Mouse (Mus musculus): ENCODE results near the gene Acod1. TPM values are rescaled to one million over a fixed set of nuclear protein-coding genes. Genes with fewer than 3 reads are reported as not detected.
A peak's percentile ranks its signal among the peaks of the same experiment; 100 is the strongest.

The Acod1 gene
- total RNA-seq, 4 experiments from 2014 or later = not detected

DNA sequence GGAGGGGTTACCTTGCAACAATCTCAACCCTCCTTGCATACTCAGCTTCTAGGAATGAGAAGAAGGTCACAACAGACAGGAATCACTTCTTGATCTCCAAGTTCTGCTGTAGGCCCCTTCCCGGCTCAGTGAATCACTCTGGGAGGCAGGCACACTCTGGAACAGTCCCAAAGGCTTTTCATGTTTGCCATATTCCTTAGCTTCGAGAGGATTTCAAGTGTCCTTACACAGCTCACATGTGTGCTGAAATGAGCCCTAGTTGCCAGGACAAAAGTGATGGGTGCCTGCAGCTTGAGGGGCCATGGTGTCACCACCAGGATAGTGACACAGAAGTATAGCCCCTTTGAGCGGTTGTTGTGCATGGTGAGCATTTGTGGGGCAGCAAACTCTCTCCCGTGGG is 26.0 kb downstream of the Acod1 start:
- no peak for DNase-seq (ENCODE audit: low spot score in 2 of 2)

DNA sequence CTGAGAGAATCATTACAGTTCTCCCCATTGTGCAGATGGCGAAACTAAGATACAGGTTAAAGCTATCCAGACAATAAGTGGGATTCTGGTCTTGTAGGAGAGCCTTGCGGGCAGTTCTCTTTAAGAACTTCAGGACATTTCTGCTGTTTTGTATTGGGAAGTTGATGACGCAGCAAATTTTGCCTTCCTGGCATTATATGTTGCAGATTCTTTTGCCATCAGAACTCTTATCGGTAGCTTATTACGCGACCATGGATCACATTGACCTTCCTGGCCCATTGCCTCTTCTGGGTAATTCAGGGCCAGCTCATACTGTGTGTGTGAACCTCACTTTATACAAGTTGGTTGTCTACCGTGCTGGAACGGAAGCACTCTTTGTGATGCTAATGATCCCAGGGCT is 27.0 kb downstream of the Acod1 start:
- no peak for DNase-seq (ENCODE audit: low spot score in 2 of 2)

DNA sequence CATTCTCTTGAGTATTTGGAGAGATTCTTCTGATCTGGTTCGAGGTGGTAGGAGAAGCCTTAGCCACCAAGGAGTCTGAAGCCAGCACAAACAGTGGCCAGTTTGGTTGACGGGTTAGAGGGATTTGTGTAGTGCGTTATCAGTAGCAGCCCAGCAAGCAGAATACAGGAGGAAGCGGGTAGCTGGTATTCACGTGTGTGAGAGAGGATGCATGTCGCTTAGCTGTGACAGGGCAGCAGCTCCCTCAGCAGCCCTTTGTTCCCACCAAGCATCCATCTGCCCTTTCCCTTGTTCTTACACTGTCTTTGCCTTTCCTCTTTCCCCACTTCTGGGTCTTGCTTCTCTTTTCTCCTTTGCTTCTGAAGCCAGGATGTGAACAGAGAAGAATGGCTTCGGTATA is 28.4 kb downstream of the Acod1 start:
- DNase-seq (ENCODE audit: low spot score in 2 of 2) = no peak

DNA sequence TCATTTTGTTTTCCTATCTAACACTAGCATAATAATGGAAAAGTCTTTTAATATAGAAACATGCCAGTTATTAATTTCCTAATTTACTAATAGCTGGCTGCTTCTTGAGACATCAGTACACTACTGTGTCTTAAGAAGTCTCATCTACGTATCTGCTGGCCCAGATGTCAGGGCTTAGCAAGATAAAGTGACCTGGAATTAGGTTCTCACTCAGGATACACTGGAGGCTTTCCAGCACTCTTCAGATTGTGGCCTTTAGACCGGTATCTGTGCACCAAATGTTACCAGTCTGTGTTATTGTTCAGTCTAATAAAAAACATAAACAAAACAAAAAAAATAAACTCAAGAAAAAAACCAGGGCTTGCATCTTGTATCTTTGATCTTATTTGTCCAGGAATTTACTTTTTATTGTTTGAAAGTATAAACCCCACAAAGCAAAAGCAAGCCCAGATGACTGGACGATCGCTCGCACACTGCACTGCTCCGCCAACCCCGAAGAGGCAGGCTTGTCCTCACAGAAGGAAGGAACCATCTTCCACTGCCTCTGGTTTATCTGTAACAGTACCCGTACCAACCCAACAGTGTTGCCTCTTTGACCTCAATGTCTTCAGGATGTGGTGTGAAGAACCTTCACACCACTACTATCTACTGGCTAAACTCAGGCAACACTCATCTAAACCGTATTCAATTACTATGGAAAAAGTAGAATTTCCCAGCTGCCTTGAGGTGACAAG is 30.7 kb downstream of the Acod1 start:
- no peak for DNase-seq (ENCODE audit: low spot score in 2 of 2)

DNA sequence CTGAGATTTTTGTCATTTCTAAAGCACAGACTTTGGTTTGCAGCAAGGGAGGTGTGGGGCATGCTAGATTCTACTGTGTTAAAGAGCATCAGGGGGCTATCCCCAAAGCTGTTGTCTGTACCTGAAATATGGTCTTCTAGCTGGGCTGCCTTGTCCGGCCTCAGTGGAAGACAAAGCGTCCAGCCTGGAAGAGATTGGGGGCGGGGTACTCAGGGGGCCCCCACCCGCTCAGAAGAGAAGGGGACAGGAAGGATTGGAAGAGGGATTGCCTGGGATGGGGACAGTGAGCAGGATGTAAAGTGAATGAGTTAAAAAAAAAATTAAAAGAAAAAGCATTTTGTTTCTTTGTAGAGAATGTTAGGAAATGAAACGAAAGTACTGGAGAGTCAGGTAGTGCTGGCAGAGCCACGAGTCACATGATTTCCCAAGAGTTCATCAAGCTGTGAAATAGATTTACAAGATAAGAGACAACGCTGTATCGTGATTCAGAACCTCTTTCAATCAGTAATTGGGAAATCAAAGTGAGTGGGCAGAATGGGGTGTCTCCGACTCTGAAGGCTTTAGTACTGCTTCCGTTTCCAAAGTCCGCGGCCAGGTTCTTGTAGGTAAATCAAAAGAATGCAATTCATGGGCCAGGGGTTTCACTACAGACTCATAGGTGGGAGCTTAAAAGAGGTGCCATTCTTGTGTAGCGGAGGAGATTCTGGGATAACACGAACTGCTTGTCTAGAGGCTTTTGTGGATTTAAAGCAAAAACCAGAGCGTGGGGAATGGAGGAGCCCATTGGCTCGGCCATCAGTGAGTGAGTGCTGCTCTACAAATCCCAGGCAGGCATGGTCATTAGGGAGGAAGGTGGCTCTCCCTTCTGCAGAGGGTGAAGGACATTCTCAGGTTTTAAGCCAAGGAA is 31.5 kb downstream of the Acod1 start:
- DNase-seq (ENCODE audit: low spot score in 2 of 2) = no peak

DNA sequence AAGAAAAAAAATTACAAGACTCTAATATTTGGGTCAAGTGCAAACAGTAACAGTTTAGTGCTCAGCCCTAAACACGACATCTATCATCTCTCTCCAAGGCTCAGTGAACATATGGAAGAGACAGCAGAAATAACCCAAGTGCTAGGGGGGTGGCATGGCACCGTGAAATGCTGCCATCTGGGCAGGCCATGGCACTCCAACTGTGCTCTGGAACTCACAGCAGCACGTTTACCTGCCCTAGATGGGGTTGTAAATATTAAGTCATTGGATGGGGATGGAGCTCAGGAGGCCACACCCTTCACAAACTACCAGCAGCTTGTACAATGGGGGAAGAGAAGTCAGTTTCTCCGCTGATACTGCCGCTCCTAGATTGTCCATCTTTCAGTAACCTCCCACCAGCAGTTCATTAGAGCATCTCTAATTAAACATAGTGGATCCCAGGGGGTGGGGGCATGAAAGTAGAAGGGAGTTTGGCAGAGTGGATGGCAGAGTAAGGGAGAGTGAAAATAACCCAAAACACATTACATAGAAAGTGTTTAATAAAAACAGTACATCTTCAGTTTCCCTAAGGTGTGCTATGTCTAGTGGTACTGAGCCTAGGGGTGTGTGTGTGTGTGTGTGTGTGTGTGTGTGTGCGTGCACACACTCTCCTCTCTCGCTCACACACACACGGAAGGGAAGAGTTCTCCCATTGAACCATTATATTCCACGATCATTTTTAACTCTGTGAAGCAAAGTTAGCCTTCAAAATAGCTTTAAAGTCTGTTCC is 32.6 kb downstream of the Acod1 start:
- DNase-seq (ENCODE audit: low spot score in 2 of 2) = peak in 1 of 2 experiments; percentile 39

DNA sequence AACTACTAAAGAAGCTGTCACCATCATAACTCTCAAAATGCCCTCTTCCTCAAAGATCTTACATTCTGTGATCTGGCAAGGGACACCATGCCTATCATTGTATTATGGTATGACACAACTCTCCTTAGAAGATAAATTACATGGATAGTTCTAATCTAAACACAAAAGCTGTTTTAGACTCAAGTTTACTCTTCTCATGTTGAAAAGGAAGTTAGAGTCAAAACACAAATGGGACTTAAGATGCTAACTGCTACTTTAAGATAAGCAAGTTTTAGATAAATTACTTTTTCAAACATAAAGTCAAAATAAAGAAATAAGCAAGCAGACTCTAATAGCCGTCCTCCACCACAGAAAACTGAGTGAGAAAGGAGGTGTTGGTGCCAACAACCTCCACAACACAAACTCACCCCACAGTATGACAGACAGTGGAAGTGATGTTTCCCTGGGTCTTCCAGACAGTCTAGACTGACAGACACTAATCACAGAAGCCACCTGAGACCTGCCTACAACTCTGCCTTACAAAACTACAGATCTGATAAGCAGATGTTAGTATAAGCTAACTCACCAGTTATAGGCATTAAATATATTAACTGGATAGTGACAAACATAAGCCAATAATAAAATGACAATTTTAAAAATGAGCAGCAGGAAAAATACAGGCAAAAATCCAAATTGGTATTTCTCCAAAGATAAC is 39.2 kb downstream of the Acod1 start:
- DNase-seq (ENCODE audit: low spot score in 2 of 2) = no peak

DNA sequence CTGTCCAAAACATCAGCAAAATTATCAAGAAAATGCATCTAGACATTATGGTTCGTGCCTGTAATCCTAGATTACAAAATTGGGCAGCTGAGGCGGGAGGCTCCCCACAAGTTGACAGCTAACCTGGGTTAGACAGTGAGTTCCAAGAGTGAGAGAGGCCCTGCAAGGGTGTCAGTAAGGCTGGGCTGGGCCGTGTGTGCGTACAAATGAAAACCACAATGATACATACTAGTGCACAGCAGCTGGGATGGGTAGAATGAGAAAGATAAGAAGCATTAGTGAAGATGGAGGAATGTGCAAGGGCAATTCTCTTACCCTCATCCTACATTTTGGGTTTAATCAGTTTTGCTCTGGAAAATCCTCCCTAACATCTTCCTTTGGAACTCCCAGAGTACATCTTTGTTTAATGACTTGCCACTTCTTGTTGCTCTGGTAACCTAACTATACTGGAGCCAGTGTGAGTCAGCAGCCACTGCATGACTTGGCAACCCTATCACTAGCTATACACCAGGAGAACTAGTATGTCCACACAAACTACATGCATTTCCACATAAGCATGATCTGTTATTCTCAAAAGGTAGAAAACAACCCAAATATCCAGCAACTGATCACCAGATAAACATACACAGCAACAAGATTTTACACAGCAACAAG is 40.0 kb downstream of the Acod1 start:
- no peak for DNase-seq (ENCODE audit: low spot score in 2 of 2)

DNA sequence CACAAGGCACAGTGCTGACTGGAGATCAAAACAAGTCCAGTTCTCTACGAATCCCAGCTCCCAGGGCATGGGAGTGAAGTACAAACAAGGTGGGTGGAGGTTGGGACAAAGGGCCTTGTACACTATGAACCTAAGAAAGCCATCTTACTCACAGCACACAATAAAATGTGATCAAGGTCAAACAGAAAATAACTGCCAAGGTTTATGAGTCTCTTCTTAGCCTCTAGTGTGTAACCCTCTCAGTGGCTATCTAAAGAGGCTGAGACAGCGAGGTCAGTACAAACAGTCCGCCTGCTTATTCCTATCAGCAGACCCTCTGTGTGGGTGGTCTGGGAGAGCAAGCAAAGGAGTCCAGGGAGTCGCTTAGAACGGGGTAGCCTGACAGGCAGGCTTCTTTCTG is 41.1 kb downstream of the Acod1 start:
- no peak for DNase-seq (ENCODE audit: low spot score in 2 of 2)

DNA sequence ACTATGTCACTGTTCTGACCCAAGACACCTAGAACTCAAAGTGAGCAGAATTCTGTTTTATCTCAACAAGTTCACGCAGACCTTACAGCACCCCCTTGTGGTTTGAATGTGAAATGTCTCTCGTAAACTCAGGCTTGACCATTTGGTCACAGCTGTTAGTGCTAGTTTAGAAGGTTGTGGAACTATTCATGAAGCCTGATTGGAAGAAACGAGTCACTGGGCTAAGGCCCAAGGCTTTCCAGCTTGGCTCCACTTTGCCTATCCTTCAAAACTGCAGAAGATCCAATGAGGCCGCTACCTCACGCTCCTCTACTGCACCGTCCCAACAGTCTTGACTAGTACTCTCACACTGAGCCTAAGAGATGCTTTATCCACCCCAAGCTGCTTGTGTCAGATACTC is 41.8 kb downstream of the Acod1 start:
- DNase-seq (ENCODE audit: low spot score in 2 of 2) = no peak

DNA sequence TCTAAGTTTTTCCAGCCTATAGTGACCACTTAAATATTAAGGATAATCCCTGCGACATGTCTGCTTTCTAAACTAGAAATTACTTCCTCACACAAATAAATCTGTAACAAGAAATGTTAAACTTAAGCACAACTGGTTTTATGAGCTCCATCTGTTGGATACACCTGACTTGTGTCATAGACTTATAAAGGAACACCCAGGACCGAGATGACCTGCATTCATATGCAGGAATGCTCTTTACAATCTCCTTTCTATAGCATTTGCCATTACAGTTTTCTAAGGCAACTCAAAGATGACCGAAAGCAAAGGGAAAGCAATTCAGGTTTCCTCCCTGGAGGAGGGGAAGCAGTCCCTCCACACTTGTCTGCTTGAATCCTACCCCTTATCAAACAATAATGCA is 46.5 kb downstream of the Acod1 start:
- no peak for DNase-seq (ENCODE audit: low spot score in 2 of 2)

DNA sequence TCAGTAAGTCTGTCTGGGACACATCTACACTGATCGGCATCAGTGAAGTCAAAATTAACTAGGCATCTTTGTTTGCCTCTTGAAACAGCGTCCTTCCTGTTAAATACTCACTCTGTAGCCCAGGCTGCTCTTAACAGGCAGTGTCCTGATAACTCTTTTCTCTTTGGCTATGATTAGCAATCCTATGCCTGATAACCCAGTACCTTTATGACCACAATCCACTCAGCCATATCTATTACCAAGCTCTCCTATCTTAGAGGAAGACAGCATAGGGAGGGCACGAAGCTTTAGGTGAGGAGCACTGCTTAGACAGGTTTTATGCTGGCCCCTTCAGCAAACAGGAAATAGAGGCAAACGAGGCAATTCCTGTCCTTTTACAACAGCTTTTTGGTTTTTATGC is 46.9 kb downstream of the Acod1 start:
- no peak for DNase-seq (ENCODE audit: low spot score in 2 of 2)

DNA sequence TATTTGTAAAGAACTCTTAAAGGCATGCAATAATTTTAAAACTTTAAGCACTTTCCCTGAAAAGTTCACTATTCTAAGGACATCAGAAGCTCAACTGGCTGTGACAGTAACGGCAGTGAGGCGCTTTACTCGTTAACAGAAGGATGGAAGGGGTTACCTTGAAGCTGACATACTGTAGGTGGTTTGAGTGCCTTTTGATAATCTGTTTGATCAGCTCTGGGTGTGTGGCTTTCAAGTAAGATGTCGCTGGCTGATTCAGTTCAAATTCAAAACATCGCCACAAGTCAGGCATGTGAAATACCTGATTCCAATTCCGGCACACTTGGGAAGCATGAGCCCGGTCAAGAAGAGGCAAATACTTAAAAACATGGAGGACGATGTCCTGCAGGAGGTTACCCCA is 48.3 kb downstream of the Acod1 start:
- no peak for DNase-seq (ENCODE audit: low spot score in 2 of 2)

DNA sequence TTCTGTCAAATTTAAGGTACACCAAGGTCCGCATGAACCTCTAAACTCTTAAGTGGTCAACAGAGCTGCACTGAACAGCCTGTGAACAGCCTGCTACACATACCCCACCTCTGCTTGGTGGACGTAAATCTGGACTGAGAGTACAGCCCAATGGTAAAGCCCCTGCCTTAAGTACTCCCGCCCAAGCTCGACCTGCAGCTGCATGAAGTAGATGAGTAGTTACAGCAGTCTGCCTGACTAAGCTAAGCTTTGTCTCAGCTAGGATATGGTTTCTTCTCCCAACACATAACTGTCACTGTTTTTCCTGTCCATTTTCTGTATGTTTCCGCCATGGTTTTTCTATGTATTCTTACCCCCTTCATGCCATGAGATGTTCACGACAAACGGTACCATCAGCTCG is 49.0 kb downstream of the Acod1 start:
- DNase-seq (ENCODE audit: low spot score in 2 of 2) = no peak

DNA sequence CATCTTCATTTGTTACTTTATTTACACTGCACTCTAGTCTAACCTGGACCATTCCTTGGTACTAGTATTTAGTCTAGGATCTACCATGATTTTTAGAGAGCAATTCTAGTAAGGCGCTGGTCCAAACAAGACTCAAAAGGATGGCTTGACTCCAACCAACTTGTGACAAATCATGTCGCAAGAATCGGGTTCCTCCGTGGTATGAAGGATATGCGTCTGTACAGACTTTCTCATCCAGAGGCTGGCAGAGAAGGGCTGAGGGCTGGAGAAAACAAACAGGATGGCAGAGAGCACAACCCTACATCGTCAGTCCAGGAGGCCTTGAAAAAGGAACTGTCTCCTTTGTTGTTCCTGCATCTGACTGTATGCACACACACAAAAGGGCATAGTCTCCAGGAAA is 49.8 kb downstream of the Acod1 start:
- DNase-seq (ENCODE audit: low spot score in 2 of 2) = no peak

DNA sequence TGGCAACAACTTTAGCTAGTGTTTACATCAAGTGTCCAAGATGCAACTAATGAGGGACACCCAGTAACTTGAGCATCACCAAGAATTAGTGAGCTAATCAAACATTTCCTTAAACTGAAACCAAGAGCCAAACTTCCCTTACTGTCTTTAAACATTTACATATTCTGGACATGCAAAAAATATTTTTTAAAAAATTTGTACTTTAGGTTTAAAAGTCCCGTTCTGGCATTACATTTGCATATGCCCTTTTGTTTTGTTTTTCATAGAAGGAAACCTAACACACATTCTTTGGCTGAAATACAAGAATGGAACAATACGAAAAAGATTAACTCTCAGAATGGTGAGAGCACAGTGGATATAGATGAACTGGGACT is 51.4 kb downstream of the Acod1 start:
- DNase-seq (ENCODE audit: low spot score in 2 of 2) = no peak

DNA sequence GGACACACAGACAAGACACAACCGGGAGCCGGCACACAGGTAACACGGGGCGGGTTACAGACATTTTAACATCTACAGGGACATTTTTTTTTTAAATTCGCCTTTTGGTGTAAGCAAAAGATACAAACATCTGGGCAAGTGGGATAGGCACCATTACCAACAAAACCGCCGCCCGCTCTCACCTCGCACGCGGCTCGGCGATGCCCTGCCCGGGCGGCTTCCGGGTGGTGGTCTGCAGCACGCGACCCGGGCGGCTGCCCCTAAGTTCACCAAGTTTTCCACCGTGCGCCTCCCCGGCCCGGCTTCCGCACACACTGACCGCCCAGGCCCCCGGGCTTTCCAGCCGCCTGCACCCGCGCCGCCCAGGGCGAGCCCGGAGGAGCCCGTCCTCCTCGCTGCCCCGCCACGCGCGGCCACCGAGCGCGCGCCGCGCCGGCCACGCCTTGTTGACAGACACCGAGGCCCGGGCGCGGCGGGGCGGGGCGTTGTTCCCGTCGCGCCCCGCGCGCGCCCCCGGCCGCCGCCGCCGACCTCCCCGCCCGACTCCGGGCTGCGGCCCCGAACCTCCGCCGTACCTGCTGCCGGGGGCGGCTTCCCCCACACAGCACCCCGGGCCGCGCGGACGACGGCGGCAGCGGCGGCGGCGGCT is 51.9 kb downstream of the Acod1 start:
- DNase-seq (ENCODE audit: low spot score in 2 of 2) = peak in 1 of 2 experiments; percentile 64

DNA sequence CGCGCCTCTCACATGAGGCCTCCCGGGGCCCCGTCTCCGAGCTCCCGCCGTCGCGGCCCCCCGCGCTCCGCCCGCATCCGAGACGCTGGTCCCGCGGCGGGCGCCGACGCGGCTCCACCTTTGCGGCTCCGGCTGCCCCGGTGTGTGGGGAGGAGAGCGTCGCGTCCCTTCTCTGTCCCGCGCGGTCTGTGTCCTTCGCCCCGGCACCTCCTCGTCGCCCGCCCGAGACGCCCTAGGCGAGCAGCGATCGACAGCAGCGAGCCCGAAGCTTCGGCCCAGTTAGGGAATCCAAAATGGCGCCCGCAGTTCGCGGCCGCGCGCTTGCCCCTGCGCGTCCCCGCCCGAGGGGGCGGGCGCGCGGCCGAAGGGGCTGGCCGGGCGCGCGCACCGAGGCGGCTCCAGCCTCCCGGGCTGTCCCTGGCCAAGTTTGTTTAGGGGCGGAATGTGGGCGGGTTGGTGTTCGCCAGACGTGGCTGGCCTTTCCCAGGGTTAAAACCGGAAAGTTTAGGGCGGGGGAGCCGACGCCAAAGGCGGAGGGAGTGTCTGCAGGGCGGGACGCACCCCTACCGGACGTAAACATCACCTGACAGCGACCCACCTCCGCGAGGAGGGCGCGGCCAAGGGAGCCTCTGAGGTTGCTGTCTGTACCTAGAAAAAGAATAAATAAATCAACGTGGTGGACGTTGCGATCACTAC is 52.6 kb downstream of the Acod1 start, which contains the start of gene Fbxl3:
TSS of gene Fbxl3 (minus strand) at position 329 of the 696 bp plus-strand sequence.
- DNase-seq (ENCODE audit: low spot score in 2 of 2) = peak; percentile 75 to 82

DNA sequence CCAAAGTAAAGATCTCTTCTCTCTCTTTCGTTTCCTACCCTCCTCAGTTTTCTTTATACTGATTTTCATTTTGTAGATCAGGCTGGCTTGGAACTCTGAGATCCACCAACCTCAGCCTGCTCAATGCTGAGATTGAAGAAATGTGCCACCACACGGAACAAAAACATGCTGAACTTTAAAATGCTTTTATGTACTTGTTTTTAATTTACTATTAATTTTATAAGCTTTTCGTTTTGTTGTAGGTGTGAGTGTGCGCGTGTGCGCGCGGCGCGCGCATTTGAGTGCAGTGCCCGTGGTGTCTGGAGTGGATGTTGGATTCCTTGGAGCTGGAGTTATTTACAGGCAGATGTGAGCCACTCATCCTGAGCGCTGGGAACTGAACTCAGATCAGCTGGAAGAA is 53.5 kb downstream of the Acod1 start:
- DNase-seq (ENCODE audit: low spot score in 2 of 2) = no peak

DNA sequence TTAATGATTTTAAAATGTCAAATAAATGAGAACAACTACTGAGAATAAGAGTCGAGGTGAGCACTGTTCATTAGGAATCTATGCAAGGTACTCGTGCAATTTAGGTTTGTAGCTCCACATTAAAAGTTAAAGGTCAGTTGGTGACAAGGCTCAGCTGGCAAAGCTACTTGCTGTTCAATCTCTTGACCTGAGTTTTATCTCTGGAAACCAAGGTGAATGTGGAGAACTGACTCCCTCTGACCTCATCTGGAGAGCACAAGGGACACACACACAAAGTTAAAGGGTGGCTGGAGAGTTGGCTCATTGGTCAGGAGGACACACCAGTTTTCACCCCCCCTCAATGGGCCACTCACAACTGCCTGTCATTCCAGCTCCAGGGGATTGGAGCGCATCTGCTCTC is 54.4 kb downstream of the Acod1 start:
- DNase-seq (ENCODE audit: low spot score in 2 of 2) = no peak

Data from layer of hippocampus, adult 8-10 months (tissue).